Mouse (Mus musculus) liver, embryonic 14.5 days (tissue): Measurements from ENCODE around the gene Habp4.

Source experiments
- CTCF ChIP-seq: IDR thresholded peaks from 2 replicates; pipeline ENCODE4 v1.5.1; 2016; ENCODE audit warnings: antibody characterized with exemption, low read depth, control low read depth
- EP300 ChIP-seq: IDR thresholded peaks from 2 replicates; pipeline ENCODE4 v1.6.1; 2016; ENCODE audit warnings: antibody characterized with exemption, low read depth

- TF ChIP-seq CTCF (no peak), EP300 (no peak)
Measured at GRCm38 (mm10) chr13:64178000-64178399, 16.4 kb downstream of the Habp4 start.
